Mouse (Mus musculus): Measurements from ENCODE around the gene 1300017J02Rik.

Gene 1300017J02Rik

GRCm38 (mm10) chr9:103212654-103213420 lies 92.0 kb downstream of the 1300017J02Rik start:
- DNase-seq = peak in 1 of 2 experiments; percentile 25

DNA sequence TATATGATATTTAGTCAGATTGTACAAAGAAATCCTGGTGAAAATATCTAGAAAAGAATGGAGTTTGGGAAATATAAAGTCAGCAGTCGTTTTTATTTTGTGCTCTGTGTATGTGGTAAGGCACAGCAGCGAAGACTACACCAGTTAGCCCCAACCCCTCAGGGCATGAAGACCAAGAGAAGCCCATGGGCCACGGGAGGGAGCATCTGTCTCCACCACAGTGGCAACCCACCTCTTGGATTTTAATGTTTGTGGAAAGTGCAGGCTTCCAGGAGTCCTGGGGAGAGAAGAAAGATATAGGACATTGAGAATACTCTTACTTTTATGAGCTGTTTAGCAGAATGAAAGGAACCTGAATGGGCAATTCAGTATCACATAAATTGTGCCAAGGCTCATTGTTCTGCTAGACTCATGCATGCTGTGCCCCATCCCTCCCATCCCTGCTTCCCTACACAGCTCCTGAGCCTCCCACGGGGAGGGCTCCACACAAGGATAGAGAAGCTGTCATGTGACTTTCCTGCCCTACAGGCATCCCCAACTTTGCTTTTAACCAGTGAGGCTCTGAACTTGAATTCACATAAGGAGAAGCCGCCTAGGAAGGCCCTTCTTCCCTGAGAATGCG lies 96.0 kb downstream of the 1300017J02Rik start:
- no peak for DNase-seq

DNA sequence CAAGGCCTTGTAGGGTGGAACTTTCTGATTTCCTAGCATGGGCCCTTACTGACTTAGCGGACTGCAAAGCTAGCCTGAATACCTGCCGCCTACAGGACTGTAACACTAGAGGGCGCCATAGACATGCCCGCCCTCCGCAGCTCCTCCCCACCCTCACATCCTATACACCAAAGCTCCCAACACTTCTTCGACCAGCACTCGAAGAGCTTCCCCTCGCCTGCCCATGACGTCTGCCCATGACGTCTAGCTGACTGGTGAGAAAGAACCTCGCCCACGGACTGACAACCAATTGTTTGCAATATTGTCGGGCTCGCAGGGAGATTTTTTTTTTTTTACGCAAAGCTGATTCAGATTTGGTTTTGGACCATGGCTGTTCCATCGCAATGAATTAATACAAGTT lies 97.0 kb downstream of the 1300017J02Rik start:
- peak; percentile 72 to 74 for DNase-seq

DNA sequence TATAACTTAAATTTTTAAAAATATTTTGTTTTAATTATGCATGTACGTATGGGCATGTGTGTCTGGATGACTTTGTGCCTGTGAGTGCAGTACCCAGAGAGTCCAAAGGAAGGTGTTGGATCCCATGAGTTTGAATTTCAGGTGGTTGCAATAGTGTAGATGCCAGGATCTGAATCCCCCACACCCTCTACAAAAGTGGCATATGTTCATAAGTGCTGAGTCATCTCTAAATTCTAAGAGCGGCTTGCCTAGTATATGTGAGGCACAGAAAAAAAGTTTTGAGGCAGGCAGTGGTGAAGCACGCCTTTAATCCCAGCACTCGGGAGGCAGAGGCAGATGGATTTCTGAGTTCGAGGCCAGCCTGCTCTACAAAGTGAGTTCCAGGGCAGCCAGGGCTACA lies 99.1 kb downstream of the 1300017J02Rik start:
- DNase-seq = no peak

GRCm38 (mm10) chr9:103201561-103202260 lies 103.2 kb downstream of the 1300017J02Rik start, which contains the start of gene Srprb:
TSS of gene Srprb (minus strand) at chr9:103202137.
- DNase-seq = peak; percentile 95 to 98
